8 mouse cellular contexts compared by ENCODE assay signal in the genomic region with DNA sequence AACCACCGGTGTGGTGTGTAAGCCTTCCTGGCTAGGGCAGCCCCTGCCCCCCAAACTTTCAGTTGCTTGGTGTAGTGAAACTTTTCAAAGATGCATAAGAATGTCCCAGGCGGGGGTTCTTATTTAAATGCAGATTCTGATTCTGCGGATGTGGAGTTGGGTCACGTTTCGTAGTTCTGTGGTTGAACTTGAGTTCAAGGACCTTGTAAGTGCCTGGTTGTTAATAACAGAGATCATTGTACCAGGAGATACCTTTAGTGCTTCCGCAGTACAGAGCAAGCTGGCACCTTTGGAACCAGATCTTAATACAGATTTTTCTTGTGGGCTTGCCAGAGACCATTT. TPM values are rescaled to one million over a fixed set of nuclear protein-coding genes. Genes with fewer than 3 reads are reported as not detected.
DNase-seq lines count a peak whose midpoint lies in the region; ATAC-seq lines count a peak whose summit lies in the region.

No protein-coding gene starts in this region.

- H3K9ac ChIP-seq in kidney, embryonic 16.5 days (replicated peaks; ENCODE audit: low read length): peak overlapping the region; percentile 78
- H3K9ac ChIP-seq in midbrain, embryonic 16.5 days (ENCODE audit: low read depth, low read length): peak overlapping the region; percentile 71

- ATAC-seq in kidney, embryonic 16.5 days (ENCODE audit: low FRiP score, low TSS enrichment): no peak
- ATAC-seq in activated CD4-positive, CD25-positive, alpha-beta regulatory T cell, adult 4 months: peak; percentile 13
- ATAC-seq in midbrain, embryonic 16.5 days: no peak
- no peak for ATAC-seq in frontal cortex, adult (ENCODE audit: low TSS enrichment)

- no peaks in the 10 kb centered on the region for H3K36me3 ChIP-seq in kidney, embryonic 16.5 days (ENCODE audit: insufficient read depth, low read length)
- no peaks in the 10 kb centered on the region for H3K36me3 ChIP-seq in midbrain, embryonic 16.5 days (ENCODE audit: control insufficient read depth, insufficient read depth, low read length)

- DNase-seq in kidney, adult 11 months: no peak
- peak; percentile 48 for DNase-seq in induced T-regulatory cell, adult 2 months (ENCODE audit: low read depth)
- DNase-seq in Muller cell, postnatal 12 days (ENCODE audit: inconsistent ontology term): no peak
- DNase-seq in cerebellum, adult 8-10 months: no peak

- 8% methylated on average over 6 of the region's 6 CpGs for whole genome bisulfite sequencing in kidney, embryonic 16.5 days
- 8% methylated on average over 6 of the region's 6 CpGs for WGBS in midbrain, embryonic 16.5 days

- no peaks in the 10 kb centered on the region for H3K9me3 ChIP-seq in kidney, embryonic 16.5 days (ENCODE audit: low read length)
- no peaks in the 10 kb centered on the region for H3K9me3 ChIP-seq in midbrain, embryonic 16.5 days (replicated peaks; ENCODE audit: control insufficient read depth, low read length, poor library complexity, severe bottlenecking)

- H3K27ac ChIP-seq in kidney, embryonic 16.5 days (ENCODE audit: low read length): peak overlapping the region; percentile 84
- H3K27ac ChIP-seq in midbrain, embryonic 16.5 days (ENCODE audit: low read length): 0 out of 2 replicates have a peak overlapping the region, but pooled peaks have one; percentile 75

- peaks cover 17% of the 10 kb centered on the region for H3K4me1 ChIP-seq in kidney, embryonic 16.5 days (ENCODE audit: insufficient read depth, low read length)
- H3K4me1 ChIP-seq in midbrain, embryonic 16.5 days (ENCODE audit: control insufficient read depth, insufficient read depth, low read length): peaks cover 6% of the 10 kb centered on the region; the same call in 1 of the 2 replicates

- peak overlapping the region; percentile 65 for H3K4me3 ChIP-seq in kidney, embryonic 16.5 days (ENCODE audit: low read length)
- H3K4me3 ChIP-seq in midbrain, embryonic 16.5 days (ENCODE audit: low read depth, low read length): peak overlapping the region; percentile 72

- peak overlapping the region; percentile 69 for H3K4me2 ChIP-seq in kidney, embryonic 16.5 days (replicated peaks; ENCODE audit: low read depth, low read length)
- peak overlapping the region; percentile 83 for H3K4me2 ChIP-seq in midbrain, embryonic 16.5 days (ENCODE audit: low read length)

- H3K27me3 ChIP-seq in kidney, embryonic 16.5 days (ENCODE audit: insufficient read depth, low read length): no peaks in the 10 kb centered on the region
- H3K27me3 ChIP-seq in midbrain, embryonic 16.5 days (ENCODE audit: control insufficient read depth, insufficient read depth, low read depth, low read length): no peaks in the 10 kb centered on the region

RNA-seq across cellular contexts. Expression of a gene that starts 0.9 kb away (rescaled TPM):
- 59.8 and 60.3 TPM in 2 replicates for polyA plus RNA-seq in kidney, embryonic 16.5 days (2015; fragmentation: Nextera tagmentation; extraction: Ambion mirVana)
- polyA plus RNA-seq in activated CD4-positive, CD25-positive, alpha-beta regulatory T cell, adult 4 months (2017; shearing (Covaris generic)): 10 to 100 TPM; 29.4 to 32.1 TPM
- 17.9 and 24.8 TPM in 2 replicates for polyA plus RNA-seq in midbrain, embryonic 16.5 days (2015; fragmentation: Nextera tagmentation; extraction: Ambion mirVana)
